Mouse (Mus musculus) lung, postnatal 0 days (tissue): ENCODE data around the gene Tmem114. TPM values are rescaled to one million over a fixed set of nuclear protein-coding genes. Genes with fewer than 3 reads are reported as not detected.

Experiments used
- ATAC-seq: fragments of 200-750 bp; cut with Nextera tagmentation; 2 replicates; pipeline ENCODE4 v1.8.0; 2017; ENCODE audit warnings: moderate library complexity
- DNase-seq: peaks from one replicate; pipeline ENCODE4 v3.0.0-alpha.2; 2016; ENCODE audit warnings: low spot score
- H3K27ac ChIP-seq: fragments of 300-500 bp; sonication (generic); 2 replicates; pipeline ENCODE4 v1.5.1; 2014; ENCODE audit warnings: antibody characterized with exemption, mild to moderate bottlenecking, low read length, mixed read lengths
- H3K27me3 ChIP-seq: fragments of 300-500 bp; sonication (generic); replicated peaks from 2 replicates; pipeline ENCODE4 v1.6.1; 2014; ENCODE audit warnings: low read length, mixed read lengths; ENCODE audit not compliant: insufficient read depth
- H3K36me3 ChIP-seq: fragments of 300-500 bp; sonication (generic); 2 replicates; pipeline ENCODE4 v1.6.1; 2014; ENCODE audit warnings: low read length, mixed read lengths; ENCODE audit not compliant: insufficient read depth
- H3K4me1 ChIP-seq: fragments of 300-500 bp; sonication (generic); 2 replicates; pipeline ENCODE4 v1.6.1; 2014; ENCODE audit warnings: antibody characterized with exemption, low read depth, low read length, mixed read lengths; ENCODE audit not compliant: insufficient read depth
- H3K4me2 ChIP-seq: fragments of 300-500 bp; sonication (generic); replicated peaks from 2 replicates; pipeline ENCODE4 v1.6.1; 2014; ENCODE audit warnings: low read depth, mild to moderate bottlenecking, low read length, moderate library complexity, mixed read lengths
- H3K4me3 ChIP-seq: fragments of 300-500 bp; sonication (generic); 2 replicates; pipeline ENCODE4 v1.5.1; 2014; ENCODE audit warnings: low read depth, low read length
- H3K9ac ChIP-seq: fragments of 300-500 bp; sonication (generic); replicated peaks from 2 replicates; pipeline ENCODE4 v1.6.1; 2014; ENCODE audit warnings: low read depth, mild to moderate bottlenecking
- H3K9me3 ChIP-seq: fragments of 300-500 bp; sonication (generic); 2 replicates; pipeline ENCODE4 v1.6.1; 2016; ENCODE audit warnings: low read length, mixed read lengths
- CTCF ChIP-seq: IDR thresholded peaks from 2 replicates; pipeline ENCODE4 v1.5.1; 2016; ENCODE audit warnings: antibody characterized with exemption, mild to moderate bottlenecking
- EP300 ChIP-seq: IDR thresholded peaks from 2 replicates; pipeline ENCODE4 v1.6.1; 2016; ENCODE audit warnings: antibody characterized with exemption, mild to moderate bottlenecking, control low read depth
- WGBS: fragments of 180-500 bp; shearing (Covaris S2); extraction: QIAGEN DNeasy Blood & Tissue Kit; methylation state at CpG from one replicate; pipeline ENCODE4 v1.1.7; 2014; 5-methylcytosine and 5-hydroxymethylcytosine counted together
- polyA plus RNA-seq: library from polyadenylated mRNA; unstranded; fragments of >200 nt; fragmentation: Nextera tagmentation; extraction: Ambion mirVana; gene quantifications from 2 replicates; pipeline ENCODE4 v1.2.1, GENCODE M21; 2015

Gene Tmem114
- polyA plus RNA-seq: not detected in 2 replicates

DNA sequence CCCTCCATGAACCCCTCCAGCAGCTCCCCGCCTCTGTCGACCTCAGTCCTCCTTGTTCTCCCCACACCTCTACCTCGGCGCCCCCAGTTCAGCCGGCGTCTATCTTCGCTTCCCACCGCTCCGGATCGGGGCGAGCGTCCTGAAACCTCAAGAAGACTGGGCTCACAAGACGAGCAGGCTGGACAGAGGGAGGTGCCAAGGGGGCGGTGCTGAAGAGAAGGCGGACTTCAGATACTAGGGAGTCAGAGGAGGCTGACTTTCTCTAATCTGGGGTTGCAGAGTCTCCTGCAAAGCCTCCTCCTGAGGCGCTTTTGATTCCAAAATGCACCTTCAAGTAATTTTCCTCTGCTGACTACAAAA is at the start of gene Tmem114:
Gene Tmem114 (minus strand): TSS at position 166 of the 360 bp plus-strand sequence.
- no peak for TF ChIP-seq EP300
- TF ChIP-seq CTCF: no peak
- 2% methylated on average over 16 of the region's 16 CpGs for WGBS
- H3K9ac ChIP-seq: no peak within 1 kb of the TSS
- H3K9me3 ChIP-seq: no peaks in the 10 kb centered on the region
- ATAC-seq: no peak
- no peak within 1 kb of the TSS for H3K4me3 ChIP-seq
- no peak within 1 kb of the TSS for H3K27ac ChIP-seq
- H3K27me3 ChIP-seq: peaks cover 26% of the 10 kb centered on the region
- no peaks in the 10 kb centered on the region for H3K4me1 ChIP-seq
- H3K4me2 ChIP-seq: peak within 1 kb of the TSS; percentile 33; the same call in 1 of the 2 replicates
- no peaks in the 10 kb centered on the region for H3K36me3 ChIP-seq
- no peak for DNase-seq

DNA sequence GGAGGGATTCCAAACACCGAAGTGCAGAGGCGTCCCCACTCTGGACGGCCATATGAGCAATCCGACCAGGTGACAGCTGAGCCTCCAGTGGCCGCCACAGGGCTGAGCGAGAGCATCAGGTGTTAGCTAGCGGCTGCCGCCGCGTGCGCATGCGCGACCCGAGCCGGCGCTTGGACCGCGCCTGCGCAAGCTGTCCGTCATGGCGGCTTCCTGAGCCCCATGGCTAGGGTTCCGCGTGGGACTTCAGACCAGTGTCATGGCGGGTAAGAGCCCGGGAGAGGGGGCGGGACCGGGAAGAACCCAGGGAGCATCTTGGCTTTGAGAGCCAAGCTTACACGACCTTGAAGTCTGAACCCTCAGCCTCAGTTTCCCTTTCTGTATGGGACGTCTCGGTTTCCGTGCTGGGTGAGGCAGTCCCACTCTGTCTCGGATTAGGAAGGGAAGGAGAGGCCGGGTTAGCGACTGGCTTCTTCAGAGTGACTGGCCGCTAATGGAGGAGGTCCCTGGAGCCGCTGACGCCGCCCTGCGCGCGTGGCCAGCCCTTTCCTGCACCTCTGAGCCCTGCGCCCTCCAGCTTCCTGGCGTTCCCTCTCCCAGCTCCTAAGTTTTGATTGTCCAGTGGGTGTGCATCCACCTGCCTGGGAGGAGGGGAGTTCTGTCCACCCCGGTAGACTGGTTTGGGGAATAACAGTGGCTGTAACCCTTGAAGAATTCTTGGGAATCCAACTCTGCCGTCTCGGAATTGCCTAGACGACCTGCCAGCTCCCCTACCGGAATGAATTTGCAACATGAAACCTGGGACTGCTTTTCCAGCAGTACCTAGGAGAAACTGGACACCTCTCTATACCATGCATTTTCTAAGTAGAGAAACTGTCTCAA is 45.9 kb upstream of the Tmem114 start, which contains the start of gene Mettl22:
Gene Mettl22 (plus strand): TSS at position 186 of the 879 bp plus-strand sequence.
- TF ChIP-seq EP300 (no peak), CTCF (peak; percentile 46)
- H3K9ac ChIP-seq: peak within 1 kb of the TSS; percentile 53
- H3K27me3 ChIP-seq: no peaks in the 10 kb centered on the region
- DNase-seq (peak; percentile 94), ATAC-seq (peak; percentile 98)
- peak within 1 kb of the TSS; percentile 70 for H3K4me3 ChIP-seq
- H3K9me3 ChIP-seq: no peaks in the 10 kb centered on the region
- peak within 1 kb of the TSS; percentile 87 for H3K4me2 ChIP-seq
- no peaks in the 10 kb centered on the region for H3K36me3 ChIP-seq
- peak within 1 kb of the TSS; percentile 82 for H3K27ac ChIP-seq
- H3K4me1 ChIP-seq: no peaks in the 10 kb centered on the region
- WGBS: under 1% methylated on average over 48 of the region's 48 CpGs

GRCm38 (mm10) chr16:8470132-8470531 is 45.2 kb upstream of the Tmem114 start:
- no peak for DNase-seq
- peak overlapping the region; percentile 87; the same call in 1 of the 2 replicates for H3K4me2 ChIP-seq
- H3K27me3 ChIP-seq: no peaks in the 10 kb centered on the region
- H3K9ac ChIP-seq: no peak overlapping the region
- H3K36me3 ChIP-seq: no peaks in the 10 kb centered on the region
- H3K9me3 ChIP-seq: no peaks in the 10 kb centered on the region
- peak; percentile 25 for ATAC-seq
- WGBS: 81% methylated on average over 2 of the region's 2 CpGs
- H3K4me1 ChIP-seq: no peaks in the 10 kb centered on the region
- no peak overlapping the region for H3K27ac ChIP-seq
- peak overlapping the region; percentile 70 for H3K4me3 ChIP-seq
- TF ChIP-seq CTCF (no peak), EP300 (no peak)

- Histone ChIP-seq H3K36me3 (no peaks in the 10 kb centered on the region), H3K9ac (no peak overlapping the region), H3K4me3 (no peak overlapping the region), H3K9me3 (no peaks in the 10 kb centered on the region), H3K27ac (no peak overlapping the region), H3K4me1 (no peaks in the 10 kb centered on the region), H3K27me3 (no peaks in the 10 kb centered on the region), H3K4me2 (no peak overlapping the region)
- TF ChIP-seq CTCF (peak; percentile 97), EP300 (no peak)
- DNase-seq (peak; percentile 53), ATAC-seq (no peak)
- 22% methylated on average over 6 of the region's 6 CpGs for WGBS
Measured at GRCm38 (mm10) chr16:8459098-8459497, 34.2 kb upstream of the Tmem114 start.

- Histone ChIP-seq H3K36me3 (no peaks in the 10 kb centered on the region), H3K27me3 (no peaks in the 10 kb centered on the region), H3K9me3 (no peaks in the 10 kb centered on the region), H3K4me1 (no peaks in the 10 kb centered on the region), H3K27ac (no peak overlapping the region), H3K9ac (no peak overlapping the region), H3K4me3 (no peak overlapping the region), H3K4me2 (no peak overlapping the region)
- no peak for DNase-seq
- no peak for TF ChIP-seq EP300
- TF ChIP-seq CTCF: no peak
- no peak for ATAC-seq
- WGBS: 82% methylated on average over 4 of the region's 4 CpGs
Measured at GRCm38 (mm10) chr16:8458391-8458790, 33.5 kb upstream of the Tmem114 start.

GRCm38 (mm10) chr16:8455221-8455620 is 30.3 kb upstream of the Tmem114 start:
- 40% methylated on average over 2 of the region's 2 CpGs for WGBS
- no peak overlapping the region for H3K4me3 ChIP-seq
- H3K9ac ChIP-seq: no peak overlapping the region
- no peaks in the 10 kb centered on the region for H3K4me1 ChIP-seq
- no peaks in the 10 kb centered on the region for H3K36me3 ChIP-seq
- no peaks in the 10 kb centered on the region for H3K27me3 ChIP-seq
- no peak for TF ChIP-seq EP300
- TF ChIP-seq CTCF: no peak
- H3K4me2 ChIP-seq: no peak overlapping the region
- no peak overlapping the region for H3K27ac ChIP-seq
- ATAC-seq (no peak), DNase-seq (no peak)
- H3K9me3 ChIP-seq: no peaks in the 10 kb centered on the region
